Mouse (Mus musculus) layer of hippocampus, postnatal 10 days (tissue): ENCODE results near the gene Col25a1. TPM values are rescaled to one million over a fixed set of nuclear protein-coding genes. Genes with fewer than 3 reads are reported as not detected.

Experiments
- DNase-seq, 2 experiments: peaks; one replicate each; pipeline ENCODE4 v3.0.0; 2021; ENCODE audit warnings: low spot score in 2 of 2
- long read RNA-seq: library from polyadenylated mRNA; stranded (forward); transcript quantifications from one replicate; pipeline ENCODE4 v2.0.0, GENCODE M21; 2023
- total RNA-seq, 2 experiments: library from RNA; stranded (reverse); gene quantifications; 2 replicates each; pipeline ENCODE4 v1.2.3; 2021

The Col25a1 gene
- 10 to 100 TPM; 41.0 to 41.6 TPM for total RNA-seq
- long read RNA-seq, partial matches to known transcripts, result 0 of 3 reads
- long read RNA-seq, other reads (novel, unspliced or antisense), result 3 of 3 reads

GRCm38 (mm10) chr3:130131201-130131600, at the start of gene Col25a1:
Col25a1 (plus strand) TSS chr3:130131501.
- DNase-seq, result no peak

- no peak for DNase-seq
Measured at GRCm38 (mm10) chr3:130083312-130083711, 48.0 kb upstream of the Col25a1 start.

- no peak for DNase-seq
Measured at GRCm38 (mm10) chr3:130086372-130087080, 44.8 kb upstream of the Col25a1 start.

- DNase-seq, result no peak
Measured at GRCm38 (mm10) chr3:130087466-130087865, 43.8 kb upstream of the Col25a1 start.

GRCm38 (mm10) chr3:130088654-130089053, 42.6 kb upstream of the Col25a1 start:
- no peak for DNase-seq

DNA sequence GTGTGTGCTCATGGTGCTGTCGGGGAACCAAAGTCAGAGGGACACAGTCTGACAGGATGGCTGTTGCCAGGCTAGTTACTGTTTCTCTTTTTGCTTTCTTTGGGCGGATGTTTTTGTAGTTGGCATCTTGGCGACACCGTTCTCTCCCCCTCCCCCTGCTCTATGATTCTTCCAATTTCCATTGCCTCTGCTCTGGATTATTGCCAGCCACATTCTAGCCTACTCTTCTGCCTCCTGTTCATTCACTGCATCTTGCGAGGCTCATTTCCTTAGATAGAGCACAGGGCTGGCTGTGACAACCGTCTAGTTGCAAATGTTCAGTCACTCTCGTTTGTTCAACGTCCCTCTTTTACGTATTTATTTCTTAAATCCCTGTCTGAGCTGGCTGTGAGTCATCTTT, 40.8 kb upstream of the Col25a1 start:
- DNase-seq, result no peak

GRCm38 (mm10) chr3:130094125-130094704, 37.1 kb upstream of the Col25a1 start:
- no peak for DNase-seq

DNA sequence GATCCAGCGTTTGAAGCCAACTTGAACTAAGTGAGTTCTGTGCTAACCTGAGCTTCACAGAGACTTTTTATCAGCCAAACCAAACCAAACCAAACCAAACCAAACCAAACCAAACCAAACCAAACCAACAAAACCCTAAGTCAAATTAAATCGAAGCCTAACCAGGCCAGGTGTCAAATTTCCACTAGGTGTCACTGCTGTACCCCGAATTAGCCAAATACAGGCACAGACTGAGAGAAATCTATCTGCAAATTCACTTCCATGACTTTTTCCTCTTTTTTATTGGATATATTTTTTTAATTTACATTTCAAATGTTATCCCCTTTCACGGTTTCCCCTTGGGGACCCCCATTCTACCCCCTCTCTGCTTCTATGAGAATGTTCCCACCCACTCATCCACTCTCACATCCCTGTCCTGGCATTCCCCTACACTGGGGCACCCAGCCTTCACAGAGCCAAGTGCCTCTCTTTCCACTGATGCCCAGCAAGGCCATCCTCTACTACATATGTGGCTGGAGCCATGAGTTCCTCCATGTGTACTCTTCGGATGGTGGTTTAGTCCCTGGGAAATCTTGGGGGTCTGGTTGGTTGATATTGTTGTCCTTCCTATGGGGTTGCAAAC, 36.0 kb upstream of the Col25a1 start:
- DNase-seq, result peak; percentile 63 to 65

- peak; percentile 37 to 41 for DNase-seq
Measured at GRCm38 (mm10) chr3:130103486-130103885, 27.8 kb upstream of the Col25a1 start.

- no peak for DNase-seq
Measured at GRCm38 (mm10) chr3:130104471-130104870, 26.8 kb upstream of the Col25a1 start.

DNA sequence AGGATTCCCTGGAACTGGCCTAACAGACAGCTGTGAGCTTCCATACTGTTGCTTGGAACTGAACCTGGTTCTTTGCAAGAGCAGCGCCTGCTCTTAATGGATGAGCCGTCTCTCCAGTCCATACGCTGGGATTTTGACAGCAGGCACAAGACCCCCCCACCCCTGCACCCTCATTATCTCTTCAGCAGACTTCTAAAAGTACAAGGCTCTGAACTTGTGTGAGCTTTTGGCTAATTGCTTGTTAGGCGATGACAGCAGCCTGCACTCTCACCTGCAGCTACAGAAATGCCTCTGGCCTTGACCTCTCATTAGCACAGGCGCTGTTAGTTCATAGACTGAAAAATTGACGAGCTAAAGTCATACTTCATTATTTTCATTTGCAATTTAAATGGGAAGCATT, 14.4 kb upstream of the Col25a1 start:
- no peak for DNase-seq

- DNase-seq, result peak in 1 of 2 experiments; percentile 12
Measured at GRCm38 (mm10) chr3:130127840-130128239, 3.5 kb upstream of the Col25a1 start.

- DNase-seq, result peak; percentile 42 to 47
Measured at GRCm38 (mm10) chr3:130128564-130128963, 2.7 kb upstream of the Col25a1 start.

GRCm38 (mm10) chr3:130129635-130130206, 1.6 kb upstream of the Col25a1 start:
- peak in 1 of 2 experiments; percentile 20 for DNase-seq

GRCm38 (mm10) chr3:130137204-130137603, 5.9 kb downstream of the Col25a1 start:
- no peak for DNase-seq

DNA sequence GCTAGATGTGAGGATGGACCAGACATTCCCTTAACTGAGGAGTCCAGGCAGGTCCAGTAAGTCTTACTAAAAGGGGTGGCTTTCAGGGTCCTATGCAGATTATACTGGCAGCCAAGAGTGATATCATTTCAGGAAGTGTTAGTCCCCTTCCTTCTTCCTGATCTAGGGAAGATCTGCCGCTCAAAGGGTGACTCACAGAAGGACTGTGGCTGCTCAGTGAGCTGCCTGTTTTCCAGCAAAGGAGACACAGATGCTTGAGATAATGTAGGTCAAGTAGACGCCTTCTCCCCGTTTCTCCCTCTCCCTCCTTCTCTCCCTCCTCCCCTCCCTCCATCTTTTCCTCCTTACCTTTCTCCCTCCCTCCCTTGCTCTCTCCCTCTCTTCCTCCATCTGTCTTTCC, 6.3 kb downstream of the Col25a1 start:
- no peak for DNase-seq

DNA sequence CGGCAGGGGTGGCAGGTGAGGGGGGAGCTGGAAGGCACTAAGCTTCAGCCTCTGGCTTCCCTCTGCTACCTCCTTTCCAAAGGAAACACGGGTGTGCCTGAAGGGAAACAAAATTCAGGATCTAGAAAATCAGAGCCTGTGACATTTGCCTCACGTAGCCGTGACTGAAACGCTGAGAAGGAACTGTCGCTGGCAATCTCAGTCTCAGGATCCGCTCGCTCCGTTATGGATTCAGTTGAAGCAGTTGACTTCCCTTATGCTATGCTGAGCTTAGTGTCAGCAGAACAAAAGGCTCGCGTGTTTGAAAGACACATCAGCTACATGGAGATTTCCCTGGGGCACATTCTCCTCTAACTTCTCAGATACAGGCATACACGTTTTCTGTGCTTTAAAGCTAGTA, 14.6 kb downstream of the Col25a1 start:
- peak in 1 of 2 experiments; percentile 12 for DNase-seq

DNA sequence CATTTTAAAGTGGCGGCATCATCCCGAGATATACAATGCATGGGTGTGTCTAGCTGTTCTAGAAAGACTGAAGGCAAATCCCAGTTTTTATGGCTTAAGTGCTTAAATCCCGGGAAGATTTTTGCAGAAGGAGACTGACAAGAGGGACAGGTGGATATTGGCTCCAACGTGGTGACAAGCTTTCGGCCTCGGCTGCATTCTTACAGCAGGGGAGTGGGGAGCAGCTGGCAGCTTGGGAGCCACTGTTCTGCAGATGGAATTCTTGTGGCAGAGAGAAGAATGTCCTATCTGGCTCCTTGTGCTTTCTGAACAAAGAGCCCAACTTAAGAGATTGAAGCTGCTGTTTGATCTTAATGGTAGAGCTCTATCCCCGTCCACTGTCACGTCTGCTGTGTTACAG, 16.5 kb downstream of the Col25a1 start:
- DNase-seq, result no peak

DNA sequence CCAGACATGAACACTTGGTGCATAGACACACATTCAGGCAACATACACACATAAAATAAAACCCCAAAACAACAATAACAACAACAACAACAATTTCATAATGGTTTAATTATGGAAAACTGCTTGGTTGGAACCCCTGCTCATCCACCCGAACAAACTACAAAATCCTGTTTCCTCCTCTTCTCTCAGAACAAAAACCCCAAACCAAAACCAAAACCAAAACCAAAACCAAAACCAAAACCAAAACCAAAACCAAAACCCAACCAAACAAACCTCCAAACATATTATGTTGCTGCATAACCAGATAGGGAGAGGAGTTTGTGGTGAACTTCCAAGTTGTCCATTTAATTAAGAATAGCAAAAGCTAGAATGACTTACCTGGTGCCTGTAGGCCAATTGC, 17.9 kb downstream of the Col25a1 start:
- DNase-seq, result no peak

DNA sequence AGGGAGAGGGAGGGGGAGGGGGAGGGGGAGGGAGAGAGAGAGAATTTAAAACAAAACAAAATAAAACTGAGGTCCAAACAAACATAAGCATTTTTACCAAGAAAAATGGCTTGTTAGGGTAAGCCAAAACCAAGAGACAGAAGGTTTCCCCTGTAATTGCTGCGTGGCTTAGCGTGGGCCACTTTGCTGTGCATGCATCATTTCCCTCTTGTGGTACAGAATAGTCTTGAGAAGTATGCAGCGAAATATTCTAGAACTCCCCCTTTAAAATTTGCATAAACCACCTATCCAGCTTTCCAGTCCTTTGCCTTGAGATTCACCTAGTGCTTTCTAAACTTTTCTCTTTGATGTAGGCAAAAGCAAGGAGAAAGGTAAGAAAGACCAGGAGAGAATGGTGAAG, 21.8 kb downstream of the Col25a1 start:
- no peak for DNase-seq

- no peak for DNase-seq
Measured at GRCm38 (mm10) chr3:130157551-130157950, 26.2 kb downstream of the Col25a1 start.

GRCm38 (mm10) chr3:130159906-130160305, 28.6 kb downstream of the Col25a1 start:
- DNase-seq, result no peak
